Comparison of ENCODE assay signal across 18 mouse cellular contexts in genomic region chr3:58181715-58182114, GRCm38 (mm10).
DNase-seq lines count a peak whose midpoint lies in the region; ATAC-seq and TF ChIP-seq lines count a peak whose summit lies in the region.
"Had no signal": no experiment of that assay in that cellular context is flagged by ENCODE, and none has a peak within 500 bp of the region (broad histone marks: within the 10 kb centered on the region; RNA-seq: fewer than 3 reads in every experiment).

No protein-coding gene starts in this region.

- no peak for TF ChIP-seq POLR2A in lung, adult 2 months (IDR thresholded peaks at IDR 0.05; ENCODE audit: borderline replicate concordance, extremely low read depth, low read depth, low read length)

- peak overlapping the region; percentile 56 for H3K9ac ChIP-seq in heart, embryonic 14.5 days (ENCODE audit: low read length)
- H3K9ac ChIP-seq in lung, embryonic 14.5 days: no peak overlapping the region
- H3K9ac ChIP-seq in forebrain, embryonic 14.5 days (ENCODE audit: low read length): no peak overlapping the region
- H3K9ac ChIP-seq: liver, embryonic 14.5 days; midbrain, embryonic 12.5 days; neural tube, embryonic 12.5 days had no signal

- no peaks in the 10 kb centered on the region for H3K36me3 ChIP-seq in heart, embryonic 14.5 days (ENCODE audit: control insufficient read depth, insufficient read depth, low read length)
- H3K36me3 ChIP-seq in lung, embryonic 14.5 days (ENCODE audit: insufficient read depth): no peaks in the 10 kb centered on the region
- no peaks in the 10 kb centered on the region for H3K36me3 ChIP-seq in embryonic facial prominence, embryonic 10.5 days (replicated peaks)
- no peaks in the 10 kb centered on the region for H3K36me3 ChIP-seq in forebrain, embryonic 14.5 days (ENCODE audit: control insufficient read depth, insufficient read depth, low read length)
- H3K36me3 ChIP-seq: midbrain, embryonic 12.5 days; neural tube, embryonic 12.5 days had no signal

- no peaks in the 10 kb centered on the region for H3K27me3 ChIP-seq in heart, embryonic 14.5 days (ENCODE audit: control insufficient read depth, insufficient read depth, low read length)
- H3K27me3 ChIP-seq in lung, embryonic 14.5 days (ENCODE audit: insufficient read depth, low read length): no peaks in the 10 kb centered on the region
- H3K27me3 ChIP-seq in embryonic facial prominence, embryonic 10.5 days (replicated peaks; ENCODE audit: low read depth, poor library complexity, severe bottlenecking): no peaks in the 10 kb centered on the region
- H3K27me3 ChIP-seq in forebrain, embryonic 14.5 days (replicated peaks; ENCODE audit: control insufficient read depth, insufficient read depth, low read length): no peaks in the 10 kb centered on the region
- H3K27me3 ChIP-seq: midbrain, embryonic 12.5 days; neural tube, embryonic 12.5 days had no signal

- no peaks in the 10 kb centered on the region for H3K9me3 ChIP-seq in heart, embryonic 14.5 days (ENCODE audit: control insufficient read depth, low read length)
- H3K9me3 ChIP-seq in lung, embryonic 14.5 days (ENCODE audit: low read depth, low read length): no peaks in the 10 kb centered on the region
- H3K9me3 ChIP-seq in embryonic facial prominence, embryonic 10.5 days: no peaks in the 10 kb centered on the region
- H3K9me3 ChIP-seq in forebrain, embryonic 14.5 days (replicated peaks; ENCODE audit: control insufficient read depth, low read length): no peaks in the 10 kb centered on the region
- H3K9me3 ChIP-seq: midbrain, embryonic 12.5 days; neural tube, embryonic 12.5 days had no signal

- peaks cover 8 to 18% of the 10 kb centered on the region in 2 experiments for H3K4me1 ChIP-seq in heart, embryonic 14.5 days (ENCODE audit: control insufficient read depth in 2 of 2, insufficient read depth in 2 of 2, low read length in 2 of 2)
- no peaks in the 10 kb centered on the region; the same call in 1 of the 2 replicates for H3K4me1 ChIP-seq in lung, embryonic 14.5 days (ENCODE audit: insufficient read depth)
- no peaks in the 10 kb centered on the region for H3K4me1 ChIP-seq in lung, adult 2 months (ENCODE audit: control insufficient read depth, insufficient read depth, low read length)
- peaks cover 4% of the 10 kb centered on the region; the same call in 1 of the 2 replicates for H3K4me1 ChIP-seq in embryonic facial prominence, embryonic 10.5 days
- H3K4me1 ChIP-seq in forebrain, embryonic 14.5 days (ENCODE audit: control insufficient read depth, insufficient read depth, low read length): no peaks in the 10 kb centered on the region
- H3K4me1 ChIP-seq: midbrain, embryonic 12.5 days; neural tube, embryonic 12.5 days had no signal

- H3K4me2 ChIP-seq in heart, embryonic 14.5 days (ENCODE audit: low read length): peak overlapping the region; percentile 54
- no peak overlapping the region for H3K4me2 ChIP-seq in lung, embryonic 14.5 days
- no peak overlapping the region for H3K4me2 ChIP-seq in forebrain, embryonic 14.5 days (ENCODE audit: low read length)
- H3K4me2 ChIP-seq: midbrain, embryonic 12.5 days; neural tube, embryonic 12.5 days had no signal

- intact Hi-C loops in heart, postnatal 25 days (cut with DNase I): no loop called here
- intact Hi-C loops in left cerebral cortex, adult 2 months (cut with DNase I): no loop called here

- TF ChIP-seq CTCF in lung, embryonic 14.5 days (IDR thresholded peaks at IDR 0.05; ENCODE audit: low read depth): no peak
- TF ChIP-seq CTCF in lung, adult 2 months (IDR thresholded peaks at IDR 0.05; ENCODE audit: insufficient read depth, low read length): no peak
- no peak for TF ChIP-seq CTCF in left cerebral cortex, adult 2 months (IDR thresholded peaks at IDR 0.05)

- H3K4me3 ChIP-seq in heart, embryonic 14.5 days (ENCODE audit: control insufficient read depth in 1 of 2, insufficient read depth in 1 of 2, low read depth in 1 of 2, low read length in 2 of 2): no peak overlapping the region
- H3K4me3 ChIP-seq in lung, embryonic 14.5 days (ENCODE audit: low read depth, low read length): no peak overlapping the region
- no peak overlapping the region for H3K4me3 ChIP-seq in lung, adult 2 months (replicated peaks; ENCODE audit: extremely low read depth, low read depth, low read length)
- H3K4me3 ChIP-seq in embryonic facial prominence, embryonic 10.5 days: no peak overlapping the region
- H3K4me3 ChIP-seq in left cerebral cortex, adult 2 months: no peak overlapping the region
- H3K4me3 ChIP-seq in forebrain, embryonic 14.5 days (ENCODE audit: low read depth, low read length): no peak overlapping the region
- H3K4me3 ChIP-seq: midbrain, embryonic 12.5 days; neural tube, embryonic 12.5 days had no signal

- H3K27ac ChIP-seq in heart, embryonic 14.5 days (replicated peaks in 1 of 2; ENCODE audit: control insufficient read depth in 1 of 2, insufficient read depth in 1 of 2, low read depth in 2 of 2, low read length in 2 of 2): peak overlapping the region; percentile 88 to 94
- peak overlapping the region; percentile 9; the same call in 1 of the 2 replicates for H3K27ac ChIP-seq in lung, embryonic 14.5 days (ENCODE audit: low read depth)
- no peak overlapping the region for H3K27ac ChIP-seq in embryonic facial prominence, embryonic 10.5 days (replicated peaks)
- H3K27ac ChIP-seq in left cerebral cortex, adult 2 months: no peak overlapping the region
- no peak overlapping the region for H3K27ac ChIP-seq in forebrain, embryonic 14.5 days (ENCODE audit: low read depth, low read length)
- H3K27ac ChIP-seq: hindbrain, postnatal 0 days; liver, embryonic 14.5 days; midbrain, embryonic 12.5 days; neural tube, embryonic 12.5 days had no signal

- WGBS in heart, embryonic 14.5 days: 7% methylated on average over 3 of the region's 3 CpGs
- WGBS in lung, embryonic 14.5 days: 44% methylated on average over 3 of the region's 3 CpGs
- 54% methylated on average over 3 of the region's 3 CpGs for WGBS in lung, adult 2 months
- 50% methylated on average over 3 of the region's 3 CpGs for WGBS in embryonic facial prominence, embryonic 10.5 days
- WGBS in forebrain, embryonic 14.5 days: 41% methylated on average over 3 of the region's 3 CpGs

- no peak for DNase-seq in heart, postnatal 25 days (ENCODE audit: low spot score)
- DNase-seq in lung, embryonic 14.5 days: no peak
- DNase-seq in lung, adult 2 months: no peak
- DNase-seq in embryonic facial prominence, embryonic 10.5 days (ENCODE audit: low spot score): peak; percentile 24
- DNase-seq in left cerebral cortex, adult 2 months (ENCODE audit: extremely low spot score in 1 of 2, low spot score in 2 of 2): no peak
- no peak for DNase-seq in forebrain, embryonic 14.5 days (ENCODE audit: low spot score)
- DNase-seq: adrenal gland, postnatal 10 days; cerebellum, adult 9-11 months; gastrocnemius, postnatal 25 days; lung, postnatal 10 days; thymus, postnatal 36 days had no signal

- peak; percentile 92 for ATAC-seq in heart, embryonic 14.5 days (ENCODE audit: insufficient number of reproducible peaks, insufficient read depth, low FRiP score, low read depth)
- ATAC-seq in lung, embryonic 14.5 days (ENCODE audit: insufficient read depth): peak; percentile 41; the same call in 1 of the 2 replicates
- no peak for ATAC-seq in forebrain, embryonic 14.5 days
- ATAC-seq: activated CD4-positive, CD25-positive, alpha-beta regulatory T cell, adult 4 months; forebrain, embryonic 16.5 days; hindbrain, postnatal 0 days had no signal

Comparison
In these comparisons a context has a peak if more than half of its experiments do, and no peak if none do; other contexts are left out.
1. H3K27ac ChIP-seq: peak in heart, embryonic 14.5 days (2 of 2) and lung, embryonic 14.5 days (single experiment); none in embryonic facial prominence, embryonic 10.5 days (single experiment), left cerebral cortex, adult 2 months (single experiment) and forebrain, embryonic 14.5 days (single experiment).